Mouse (Mus musculus) forebrain, embryonic 12.5 days (tissue): Measurements from ENCODE around the gene Gsto1. TPM values are rescaled to one million over a fixed set of nuclear protein-coding genes. Genes with fewer than 3 reads are reported as not detected.

Experiments
- ATAC-seq: fragments of 200-750 bp; cut with Nextera tagmentation; 2 replicates; pipeline ENCODE4 v1.8.0; 2017; ENCODE audit warnings: moderate TSS enrichment; ENCODE audit not compliant: low FRiP score
- H3K27ac ChIP-seq: fragments of 300-500 bp; sonication (generic); 2 replicates; pipeline ENCODE4 v1.5.1; 2016; ENCODE audit warnings: mild to moderate bottlenecking
- H3K27me3 ChIP-seq: fragments of 300-500 bp; sonication (generic); 2 replicates; pipeline ENCODE4 v1.6.1; 2016; ENCODE audit warnings: mild to moderate bottlenecking
- H3K36me3 ChIP-seq: fragments of 300-500 bp; sonication (generic); replicated peaks from 2 replicates; pipeline ENCODE4 v1.6.1; 2016; ENCODE audit warnings: mild to moderate bottlenecking
- H3K4me1 ChIP-seq: fragments of 300-500 bp; sonication (generic); 2 replicates; pipeline ENCODE4 v1.6.1; 2016
- H3K4me2 ChIP-seq: fragments of 300-500 bp; sonication (generic); 2 replicates; pipeline ENCODE4 v1.6.1; 2016; ENCODE audit warnings: mild to moderate bottlenecking, moderate library complexity
- H3K4me3 ChIP-seq: fragments of 300-500 bp; sonication (generic); replicated peaks from 2 replicates; pipeline ENCODE4 v1.5.1; 2016; ENCODE audit warnings: mild to moderate bottlenecking
- H3K9ac ChIP-seq: fragments of 300-500 bp; sonication (generic); 2 replicates; pipeline ENCODE4 v1.6.1; 2016; ENCODE audit warnings: mild to moderate bottlenecking
- H3K9me3 ChIP-seq: fragments of 300-500 bp; sonication (generic); 2 replicates; pipeline ENCODE4 v1.6.1; 2016
- WGBS: fragments of 180-500 bp; shearing (Covaris S2); methylation state at CpG from one replicate; pipeline ENCODE4 v1.1.7; 2016; 5-methylcytosine and 5-hydroxymethylcytosine counted together
- polyA plus RNA-seq: library from polyadenylated mRNA; unstranded; fragments of >200 nt; fragmentation: Nextera tagmentation; extraction: Ambion mirVana; gene quantifications from 2 replicates; pipeline ENCODE4 v1.2.1, GENCODE M21; 2016

The Gsto1 gene
- polyA plus RNA-seq, 1 experiment from 2014 or later = 62.7 TPM

- 61% methylated on average over 9 of the region's 9 CpGs for WGBS
- peak; percentile 65 for ATAC-seq
- Histone ChIP-seq H3K9me3 (no peaks in the 10 kb centered on the region), H3K36me3 (no peaks in the 10 kb centered on the region), H3K27ac (no peak overlapping the region), H3K4me1 (peaks cover 2% of the 10 kb centered on the region; the same call in 1 of the 2 replicates), H3K9ac (no peak overlapping the region), H3K4me3 (no peak overlapping the region), H3K4me2 (no peak overlapping the region), H3K27me3 (0 out of 2 replicates have a peak, but pooled peaks cover 3% of the 10 kb centered on the region)
Observed at GRCm38 (mm10) chr19:47882882-47883254, 28.1 kb downstream of the Gsto1 start.

GRCm38 (mm10) chr19:47884296-47885085, 29.7 kb downstream of the Gsto1 start:
- H3K9me3 ChIP-seq = no peaks in the 10 kb centered on the region
- WGBS = 86% methylated on average over 13 of the region's 13 CpGs
- no peak overlapping the region for H3K4me3 ChIP-seq
- no peak overlapping the region for H3K9ac ChIP-seq
- H3K4me1 ChIP-seq = peaks cover 2% of the 10 kb centered on the region; the same call in 1 of the 2 replicates
- no peaks in the 10 kb centered on the region for H3K27me3 ChIP-seq
- H3K36me3 ChIP-seq = no peaks in the 10 kb centered on the region
- no peak overlapping the region for H3K4me2 ChIP-seq
- no peak overlapping the region for H3K27ac ChIP-seq
- ATAC-seq = no peak

GRCm38 (mm10) chr19:47885191-47885743, 30.5 kb downstream of the Gsto1 start:
- Histone ChIP-seq H3K9me3 (no peaks in the 10 kb centered on the region), H3K4me2 (no peak overlapping the region), H3K27me3 (no peaks in the 10 kb centered on the region), H3K9ac (no peak overlapping the region), H3K27ac (no peak overlapping the region), H3K4me3 (no peak overlapping the region), H3K36me3 (no peaks in the 10 kb centered on the region), H3K4me1 (peaks cover 2% of the 10 kb centered on the region; the same call in 1 of the 2 replicates)
- ATAC-seq = no peak
- 74% methylated on average over 7 of the region's 7 CpGs for WGBS

- H3K27ac ChIP-seq = no peak overlapping the region
- no peak overlapping the region for H3K9ac ChIP-seq
- H3K4me2 ChIP-seq = no peak overlapping the region
- H3K4me1 ChIP-seq = peaks cover 2% of the 10 kb centered on the region; the same call in 1 of the 2 replicates
- no peak for ATAC-seq
- H3K4me3 ChIP-seq = no peak overlapping the region
- no peaks in the 10 kb centered on the region for H3K36me3 ChIP-seq
- no peaks in the 10 kb centered on the region for H3K27me3 ChIP-seq
- no peaks in the 10 kb centered on the region for H3K9me3 ChIP-seq
- WGBS = 88% methylated on average over 11 of the region's 11 CpGs
Observed at GRCm38 (mm10) chr19:47885886-47886285, 31.1 kb downstream of the Gsto1 start.

GRCm38 (mm10) chr19:47886617-47887016, 31.8 kb downstream of the Gsto1 start:
- 87% methylated on average over 7 of the region's 7 CpGs for WGBS
- no peak for ATAC-seq

GRCm38 (mm10) chr19:47887417-47887816, 32.6 kb downstream of the Gsto1 start:
- Histone ChIP-seq H3K9ac (no peak overlapping the region), H3K4me2 (no peak overlapping the region), H3K27me3 (no peaks in the 10 kb centered on the region), H3K4me3 (no peak overlapping the region), H3K27ac (no peak overlapping the region), H3K9me3 (no peaks in the 10 kb centered on the region), H3K4me1 (peaks cover 2% of the 10 kb centered on the region; the same call in 1 of the 2 replicates), H3K36me3 (no peaks in the 10 kb centered on the region)
- no peak for ATAC-seq
- WGBS = 93% methylated on average over 10 of the region's 10 CpGs

More at GRCm38 (mm10) chr19:47886617-47887016, 31.8 kb downstream of the Gsto1 start:
- Histone ChIP-seq H3K27me3 (no peaks in the 10 kb centered on the region), H3K4me1 (peaks cover 2% of the 10 kb centered on the region; the same call in 1 of the 2 replicates), H3K9ac (no peak overlapping the region), H3K9me3 (no peaks in the 10 kb centered on the region), H3K27ac (no peak overlapping the region), H3K4me3 (no peak overlapping the region), H3K4me2 (no peak overlapping the region), H3K36me3 (no peaks in the 10 kb centered on the region)

- no peak overlapping the region for H3K4me3 ChIP-seq
- WGBS = 94% methylated on average over 8 of the region's 8 CpGs
- ATAC-seq = no peak
- H3K4me2 ChIP-seq = no peak overlapping the region
- H3K27ac ChIP-seq = no peak overlapping the region
- no peaks in the 10 kb centered on the region for H3K27me3 ChIP-seq
- no peak overlapping the region for H3K9ac ChIP-seq
- peaks cover 2% of the 10 kb centered on the region; the same call in 1 of the 2 replicates for H3K4me1 ChIP-seq
- H3K36me3 ChIP-seq = 0 out of 2 replicates have a peak, but pooled peaks cover 6% of the 10 kb centered on the region
- no peaks in the 10 kb centered on the region for H3K9me3 ChIP-seq
Observed at GRCm38 (mm10) chr19:47888037-47888436, 33.3 kb downstream of the Gsto1 start.

- Histone ChIP-seq H3K4me1 (no peaks in the 10 kb centered on the region), H3K27ac (no peak overlapping the region), H3K27me3 (no peaks in the 10 kb centered on the region), H3K9me3 (no peaks in the 10 kb centered on the region), H3K4me3 (no peak overlapping the region), H3K4me2 (no peak overlapping the region), H3K36me3 (peaks cover 29% of the 10 kb centered on the region), H3K9ac (no peak overlapping the region)
- WGBS = 77% methylated on average over 10 of the region's 10 CpGs
- ATAC-seq = no peak
Observed at GRCm38 (mm10) chr19:47890489-47891130, 35.8 kb downstream of the Gsto1 start.

GRCm38 (mm10) chr19:47891562-47892312, 37.0 kb downstream of the Gsto1 start:
- H3K27me3 ChIP-seq = no peaks in the 10 kb centered on the region
- H3K9ac ChIP-seq = no peak overlapping the region
- no peak overlapping the region for H3K4me3 ChIP-seq
- H3K9me3 ChIP-seq = no peaks in the 10 kb centered on the region
- no peak for ATAC-seq
- 88% methylated on average over 11 of the region's 11 CpGs for WGBS
- H3K4me1 ChIP-seq = no peaks in the 10 kb centered on the region
- no peak overlapping the region for H3K27ac ChIP-seq
- H3K36me3 ChIP-seq = peaks cover 40% of the 10 kb centered on the region
- no peak overlapping the region for H3K4me2 ChIP-seq

GRCm38 (mm10) chr19:47893092-47893491, 38.3 kb downstream of the Gsto1 start:
- Histone ChIP-seq H3K4me1 (no peaks in the 10 kb centered on the region), H3K9me3 (no peaks in the 10 kb centered on the region), H3K27me3 (no peaks in the 10 kb centered on the region), H3K27ac (no peak overlapping the region), H3K9ac (no peak overlapping the region), H3K36me3 (peaks cover 54% of the 10 kb centered on the region), H3K4me2 (no peak overlapping the region), H3K4me3 (no peak overlapping the region)
- WGBS = 95% methylated on average over 6 of the region's 6 CpGs
- ATAC-seq = no peak

- ATAC-seq = no peak
- no peak overlapping the region for H3K9ac ChIP-seq
- no peak overlapping the region for H3K4me3 ChIP-seq
- peaks cover 44% of the 10 kb centered on the region for H3K36me3 ChIP-seq
- no peak overlapping the region for H3K4me2 ChIP-seq
- H3K27me3 ChIP-seq = no peaks in the 10 kb centered on the region
- no peak overlapping the region for H3K27ac ChIP-seq
- no peaks in the 10 kb centered on the region for H3K9me3 ChIP-seq
- H3K4me1 ChIP-seq = peaks cover 6% of the 10 kb centered on the region
- WGBS = 92% methylated on average over 8 of the region's 8 CpGs
Observed at GRCm38 (mm10) chr19:47898472-47899079, 43.8 kb downstream of the Gsto1 start.
